Mouse (Mus musculus) small intestine, adult 2 months (tissue): Measurements from ENCODE around the gene Zgrf1. TPM values are rescaled to one million over a fixed set of nuclear protein-coding genes. Genes with fewer than 3 reads are reported as not detected.

ENCODE experiments used
- H3K27ac ChIP-seq: fragments of 200-500 bp; 2 replicates; pipeline ENCODE4 v1.5.1; 2012; ENCODE audit warnings: low read depth, low read length, control low read depth, inconsistent platforms; ENCODE audit not compliant: insufficient read depth
- H3K27me3 ChIP-seq: fragments of 200-500 bp; 2 replicates; pipeline ENCODE4 v1.6.1; 2012; ENCODE audit warnings: mild to moderate bottlenecking, moderate library complexity, low read length, inconsistent platforms; ENCODE audit not compliant: control insufficient read depth, insufficient read depth
- H3K36me3 ChIP-seq: fragments of 200-500 bp; 2 replicates; pipeline ENCODE4 v1.6.1; 2012; ENCODE audit warnings: mild to moderate bottlenecking, low read length, control low read depth, inconsistent platforms; ENCODE audit not compliant: control insufficient read depth, insufficient read depth
- H3K4me1 ChIP-seq: fragments of 200-500 bp; 2 replicates; pipeline ENCODE4 v1.6.1; 2012; ENCODE audit warnings: low read length, inconsistent platforms, mixed read lengths; ENCODE audit not compliant: control insufficient read depth, insufficient read depth, insufficient read length
- H3K4me3 ChIP-seq: fragments of 200-500 bp; 2 replicates; pipeline ENCODE4 v1.5.1; 2012; ENCODE audit warnings: low read depth, mild to moderate bottlenecking, control low read depth, inconsistent platforms, low read length, moderate library complexity
- CTCF ChIP-seq: fragments of 200-500 bp; IDR thresholded peaks from 2 replicates; pipeline ENCODE4 v1.5.1; 2012; ENCODE audit warnings: low read depth, mild to moderate bottlenecking, control low read depth, inconsistent platforms, low read length, moderate library complexity, mixed read lengths; ENCODE audit not compliant: insufficient replicate concordance, insufficient read length; ENCODE audit errors: extremely low read depth
- POLR2A ChIP-seq: fragments of 200-500 bp; IDR thresholded peaks from 2 replicates; pipeline ENCODE4 v1.6.1; 2012; ENCODE audit warnings: low read depth, mild to moderate bottlenecking, control low read depth, inconsistent platforms, low read length, moderate library complexity
- WGBS: fragments of 180-500 bp; shearing (Covaris S2); methylation state at CpG from one replicate; pipeline ENCODE4 v1.1.7; 2018; 5-methylcytosine and 5-hydroxymethylcytosine counted together
- polyA plus RNA-seq: library from polyadenylated mRNA; depleted of rRNA; stranded (reverse); fragments of >200 nt; gene quantifications from 2 replicates; pipeline ENCODE4 v1.2.3, GENCODE M21; 2012; rRNA removed

The Zgrf1 gene
- polyA plus RNA-seq, 1 experiment: 0.24 TPM

DNA sequence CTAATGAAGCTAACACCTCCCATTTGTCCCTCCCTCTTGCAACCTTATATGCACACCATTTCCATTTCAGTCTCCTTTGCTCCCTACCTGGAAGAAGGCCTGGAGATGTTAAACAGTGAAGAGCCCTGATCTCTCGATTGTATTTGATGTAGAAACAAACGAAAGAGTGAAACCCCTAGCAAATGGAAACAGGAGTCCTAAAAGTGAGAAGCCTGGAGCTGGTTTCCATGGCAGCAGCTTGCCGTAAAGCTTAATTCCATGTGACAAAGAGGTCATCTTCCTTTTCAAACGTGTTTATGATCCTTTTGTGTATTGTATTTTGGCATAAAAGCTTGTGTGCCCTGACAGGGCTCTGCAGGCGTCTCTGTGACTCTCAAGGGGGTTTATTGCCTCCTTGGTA is 88.9 kb downstream of the Zgrf1 start:
- H3K27me3 ChIP-seq: peaks cover 58% of the 10 kb centered on the region
- WGBS: 9% methylated on average over 5 of the region's 5 CpGs
- H3K4me1 ChIP-seq: no peaks in the 10 kb centered on the region
- no peak overlapping the region for H3K27ac ChIP-seq
- no peak for TF ChIP-seq POLR2A
- TF ChIP-seq CTCF: no peak
- no peak overlapping the region for H3K4me3 ChIP-seq
- no peaks in the 10 kb centered on the region for H3K36me3 ChIP-seq

DNA sequence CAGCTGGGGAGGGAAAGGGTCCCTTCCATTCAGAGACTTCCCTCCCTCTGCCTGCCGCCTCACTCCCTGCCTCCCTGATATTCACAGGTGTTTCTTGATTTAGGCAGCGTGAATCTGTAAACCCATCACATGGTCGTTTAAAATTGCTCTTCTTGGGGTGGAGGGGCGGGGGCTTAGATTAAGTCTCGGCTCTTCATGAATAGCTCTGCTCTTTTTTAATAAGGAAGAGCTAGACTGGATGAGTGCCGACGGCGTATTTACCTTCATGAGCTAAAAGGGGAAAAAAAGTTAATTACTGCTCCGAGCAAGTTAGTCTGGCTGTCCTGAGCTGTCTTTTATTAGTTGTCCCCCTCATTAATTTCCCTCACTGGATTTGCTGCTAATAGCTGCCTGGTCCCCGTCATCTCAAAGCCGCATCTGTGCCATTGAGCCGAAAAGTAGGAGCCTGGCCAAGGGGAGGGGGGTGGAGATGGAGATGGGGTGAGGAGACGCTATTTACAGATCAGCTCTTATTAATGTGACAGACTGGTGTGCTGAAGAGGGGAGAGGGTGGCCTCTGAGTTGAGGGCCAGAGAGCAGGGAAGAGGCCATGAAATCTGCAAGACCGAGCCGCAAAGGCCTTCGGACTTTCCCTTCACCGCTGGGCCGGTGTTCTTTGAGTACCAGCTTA is 93.0 kb downstream of the Zgrf1 start:
- TF ChIP-seq CTCF (no peak), POLR2A (no peak)

DNA sequence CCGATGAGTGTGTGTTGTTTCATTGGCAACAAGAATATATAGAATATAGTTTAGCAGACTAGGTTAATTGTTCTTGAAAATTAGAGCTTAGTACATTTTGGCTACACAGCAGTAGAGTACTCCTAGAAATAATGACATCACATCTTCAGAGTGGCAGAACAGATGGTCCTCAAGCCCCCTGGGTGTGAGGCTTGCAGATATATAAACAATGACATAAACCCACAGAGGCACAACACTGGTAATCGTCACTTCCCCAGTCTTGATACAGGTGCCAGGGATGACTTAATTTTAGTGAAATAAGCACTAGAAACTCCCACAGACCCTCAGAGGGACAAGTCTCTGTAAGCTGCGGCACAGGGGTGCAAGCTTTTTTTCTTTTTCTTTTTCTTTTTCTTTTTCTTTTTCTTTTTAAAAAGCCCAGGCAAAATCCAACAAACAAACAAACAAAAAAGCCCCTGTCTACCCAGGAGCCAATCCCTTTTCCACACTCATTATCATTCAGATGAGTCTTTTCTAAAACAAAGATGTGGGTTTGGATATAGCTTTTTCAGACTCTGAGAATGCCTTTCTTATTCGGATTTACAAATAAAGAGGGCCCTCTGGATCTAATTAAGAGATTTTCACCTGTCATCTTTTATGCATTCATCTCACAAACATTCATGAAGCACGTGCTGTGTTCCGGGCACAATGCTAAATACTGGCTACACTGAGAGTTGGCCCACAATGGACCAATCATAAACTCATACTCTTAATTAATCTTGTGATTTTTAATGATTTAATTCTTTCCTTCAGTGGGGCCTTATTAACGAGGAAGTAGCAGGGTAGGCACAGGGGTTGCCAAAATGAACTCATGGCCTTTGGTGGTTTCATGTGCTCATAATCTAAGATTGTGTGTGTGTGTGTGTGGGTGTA is 98.7 kb downstream of the Zgrf1 start:
- no peaks in the 10 kb centered on the region for H3K4me1 ChIP-seq
- no peaks in the 10 kb centered on the region; the same call in 1 of the 2 replicates for H3K27me3 ChIP-seq
- H3K4me3 ChIP-seq: no peak overlapping the region
- no peak for TF ChIP-seq CTCF
- no peak for TF ChIP-seq POLR2A
- 57% methylated on average over 7 of the region's 7 CpGs for WGBS
- no peak overlapping the region for H3K27ac ChIP-seq
- no peaks in the 10 kb centered on the region for H3K36me3 ChIP-seq

More for the DNA sequence above, 93.0 kb downstream of the Zgrf1 start:
- 52% methylated on average over 18 of the region's 18 CpGs for WGBS
- Histone ChIP-seq H3K27me3 (peaks cover 27% of the 10 kb centered on the region), H3K4me1 (no peaks in the 10 kb centered on the region), H3K4me3 (no peak overlapping the region), H3K27ac (no peak overlapping the region), H3K36me3 (no peaks in the 10 kb centered on the region)

DNA sequence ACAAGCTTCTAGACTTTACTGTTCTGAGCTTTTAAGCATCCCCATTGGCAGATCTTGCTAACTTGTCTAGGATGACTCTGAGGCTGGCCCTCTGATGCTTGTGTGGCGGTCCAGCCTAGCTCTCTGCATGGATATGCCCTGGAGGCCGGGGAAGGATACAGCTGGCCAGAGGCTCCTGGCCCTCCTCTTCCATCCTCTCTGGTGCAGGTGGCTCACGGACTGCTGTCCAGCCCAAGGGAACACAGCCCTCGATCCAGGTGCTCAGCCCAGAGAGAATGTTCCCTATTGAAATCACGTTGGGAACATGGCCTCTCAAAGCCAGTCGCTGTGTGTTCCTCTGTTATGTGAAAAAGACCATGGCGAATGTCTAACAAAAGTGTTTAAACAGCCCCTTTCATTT is 107.4 kb downstream of the Zgrf1 start:
- Histone ChIP-seq H3K4me1 (no peaks in the 10 kb centered on the region), H3K4me3 (no peak overlapping the region), H3K27ac (no peak overlapping the region), H3K27me3 (no peaks in the 10 kb centered on the region), H3K36me3 (0 out of 2 replicates have a peak, but pooled peaks cover 1% of the 10 kb centered on the region)
- WGBS: 80% methylated on average over 7 of the region's 7 CpGs
- TF ChIP-seq POLR2A: no peak
- no peak for TF ChIP-seq CTCF

DNA sequence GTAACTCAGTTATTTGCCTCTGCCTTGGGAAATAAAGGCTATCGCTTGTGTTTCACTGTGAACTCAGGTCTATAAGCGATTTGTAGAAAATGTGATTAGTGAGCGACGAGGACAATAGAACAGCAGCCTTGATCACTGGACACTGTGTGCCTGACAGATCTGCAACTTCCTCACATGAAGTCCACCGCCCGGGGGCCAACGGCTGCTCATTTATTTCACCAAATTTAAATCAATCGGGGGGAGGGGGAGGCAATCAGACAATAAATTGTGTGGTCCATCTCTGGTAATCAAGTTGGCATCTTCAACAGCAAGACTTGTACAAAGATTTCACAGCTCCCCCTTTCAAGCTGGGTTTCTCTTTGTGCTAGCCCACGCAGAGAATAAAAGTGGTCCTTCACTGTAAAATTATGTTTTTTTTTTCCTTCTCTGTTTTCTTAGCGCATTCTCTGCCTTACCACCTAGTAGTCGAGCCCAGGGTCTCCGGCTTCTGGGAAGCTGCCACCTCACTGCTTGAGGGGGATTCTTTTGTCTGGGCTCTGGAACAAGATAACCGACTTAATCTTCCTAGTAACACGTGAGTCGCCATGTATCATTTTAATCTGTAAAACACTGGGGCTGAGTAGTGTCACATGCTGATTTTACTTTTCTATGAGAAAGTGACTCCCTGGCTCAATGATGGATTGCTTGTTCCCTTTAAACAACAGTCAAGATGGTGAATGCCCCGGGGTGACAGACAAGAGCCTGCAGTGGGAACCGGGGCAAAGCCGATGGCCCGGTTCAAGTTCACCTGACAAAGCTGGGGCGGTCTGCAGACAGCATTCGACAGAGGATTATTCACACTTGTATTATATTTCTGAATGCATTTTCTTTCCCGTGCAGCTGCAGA is 108.6 kb downstream of the Zgrf1 start:
- Histone ChIP-seq H3K27ac (no peak overlapping the region), H3K36me3 (peaks cover 4% of the 10 kb centered on the region; the same call in 1 of the 2 replicates), H3K4me1 (no peaks in the 10 kb centered on the region), H3K27me3 (no peaks in the 10 kb centered on the region), H3K4me3 (no peak overlapping the region)
- TF ChIP-seq CTCF (no peak), POLR2A (no peak)
- WGBS: 80% methylated on average over 22 of the region's 22 CpGs

Other genes with a start within 250 kb of the Zgrf1 start
- 1.0 and 1.1 TPM in 2 replicates for gene Ank2, start 54.1 kb upstream of the Zgrf1 start, polyA plus RNA-seq
- gene Larp7, start 140 bp upstream of the Zgrf1 start, polyA plus RNA-seq: 0.08 and 0.23 TPM in 2 replicates
- gene Neurog2, start 79.6 kb downstream of the Zgrf1 start, polyA plus RNA-seq: not detected in 2 replicates
- 0.72 and 1.8 TPM in 2 replicates for gene Alpk1, start 227.0 kb downstream of the Zgrf1 start, polyA plus RNA-seq
- 2.0 and 11.3 TPM in 2 replicates for gene Tifa, start 236.3 kb downstream of the Zgrf1 start, polyA plus RNA-seq